13 mouse cellular contexts compared by ENCODE assay signal in genomic region chr2:76057555-76057954, GRCm38 (mm10).
"Had no signal": no experiment of that assay in that cellular context is flagged by ENCODE, and none has a peak within 500 bp of the region (broad histone marks: within the 10 kb centered on the region; RNA-seq: fewer than 3 reads in every experiment).

No protein-coding gene starts in this region.

- H3K4me2 ChIP-seq: kidney, embryonic 15.5 days; liver, embryonic 13.5 days; lung, embryonic 15.5 days; midbrain, embryonic 12.5 days had no signal

- H3K4me1 ChIP-seq: liver, embryonic 13.5 days; megakaryocyte, embryonic 14.5 days had no signal

- H3K9ac ChIP-seq: kidney, embryonic 15.5 days; liver, embryonic 13.5 days; liver, postnatal 0 days; lung, embryonic 15.5 days; midbrain, embryonic 12.5 days had no signal

- H3K36me3 ChIP-seq: kidney, embryonic 15.5 days; liver, embryonic 13.5 days; lung, embryonic 15.5 days; midbrain, embryonic 12.5 days had no signal

- DNase-seq: kidney, postnatal 36 days; layer of hippocampus, adult 9-11 months; liver; liver, embryonic 13.5 days; liver, postnatal 0 days; lung, postnatal 14 days; right cerebral cortex, postnatal 14 days; thymus, postnatal 4 days had no signal

- H3K27ac ChIP-seq: kidney, embryonic 15.5 days; liver, embryonic 13.5 days; lung, embryonic 15.5 days; macrophage; midbrain, embryonic 12.5 days had no signal

- H3K4me3 ChIP-seq: kidney, embryonic 15.5 days; liver, embryonic 13.5 days; lung, embryonic 15.5 days; megakaryocyte, embryonic 14.5 days; midbrain, embryonic 12.5 days had no signal

- H3K27me3 ChIP-seq: kidney, embryonic 15.5 days; lung, embryonic 15.5 days had no signal

- ATAC-seq: liver, postnatal 0 days had no signal

- H3K9me3 ChIP-seq: kidney, embryonic 15.5 days; liver, embryonic 13.5 days; lung, embryonic 15.5 days; megakaryocyte, embryonic 14.5 days; midbrain, embryonic 12.5 days had no signal
